Mouse (Mus musculus) left cerebral cortex, adult 2 months (tissue): Measurements from ENCODE around the gene Pdzd3. TPM values are rescaled to one million over a fixed set of nuclear protein-coding genes. Genes with fewer than 3 reads are reported as not detected.

Experiments used
- DNase-seq, 2 experiments: peaks; one replicate each; pipeline ENCODE4 v3.0.0; 2021 to 2022; ENCODE audit warnings: low spot score in 2 of 2, mixed read lengths in 1 of 2; ENCODE audit errors: extremely low spot score in 1 of 2
- H3K27ac ChIP-seq: fragments of 200-600 bp; 2 replicates; pipeline ENCODE4 v1.8.1; 2022
- H3K4me3 ChIP-seq: fragments of 200-600 bp; 2 replicates; pipeline ENCODE4 v1.8.1; 2022
- CTCF ChIP-seq: fragments of 200-600 bp; IDR thresholded peaks from 2 replicates; pipeline ENCODE4 v1.8.1; 2022; ENCODE audit warnings: antibody characterized with exemption, mild to moderate bottlenecking, moderate library complexity
- intact Hi-C: fragments of 180-260 bp; cut with DNase I; formaldehyde crosslinking; loops from one replicate; pipeline ENCODE4 v1.15.1; 2025
- total RNA-seq, 2 experiments: library from RNA; stranded (reverse); gene quantifications; 2 replicates each; pipeline ENCODE4 v1.2.3; 2021

The Pdzd3 gene
- total RNA-seq, 2 experiments from 2014 or later: 0.50 to 1.2 TPM

DNA sequence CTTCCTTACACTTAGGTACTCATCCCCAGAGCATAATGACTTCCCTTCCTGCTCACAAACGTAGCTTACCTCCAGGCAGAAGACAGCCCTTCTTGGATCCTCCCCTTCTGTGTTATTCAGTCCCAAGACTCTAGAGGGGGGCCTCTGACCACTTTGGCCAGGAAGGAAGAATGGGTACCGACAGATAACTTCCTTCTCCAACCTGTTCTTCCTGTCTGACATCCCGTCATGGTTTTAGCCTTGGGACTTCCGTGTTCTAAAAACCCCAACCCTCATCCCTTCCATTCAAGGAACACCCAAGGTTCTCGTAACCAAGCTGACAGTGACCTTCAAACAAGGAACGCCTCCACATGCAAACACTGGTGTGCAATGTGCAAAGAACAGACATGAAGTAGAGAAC is 17.2 kb upstream of the Pdzd3 start, which contains the start of gene Nlrx1:
TSS of gene Nlrx1 (minus strand) at position 168 of the 400 bp plus-strand sequence.
- DNase-seq: no peak
- Histone ChIP-seq H3K27ac (peak within 1 kb of the TSS; percentile 98), H3K4me3 (peak within 1 kb of the TSS; percentile 67)
- intact Hi-C loops: loop anchor here (2.0 kb wide), 1 partner anchor 34 kb away; the partner anchor contains the start of gene Cbl
- no peak for TF ChIP-seq CTCF

- H3K4me3 ChIP-seq: peak overlapping the region; percentile 67
- peak; percentile 80 to 81 for DNase-seq
- TF ChIP-seq CTCF: peak; percentile 74
- intact Hi-C loops: loop anchor here (2.0 kb wide), 1 partner anchor 33 kb away; the partner anchor contains the start of gene Cbl
- peak overlapping the region; percentile 98 for H3K27ac ChIP-seq
Measured at GRCm38 (mm10) chr9:44268027-44268360, 16.7 kb upstream of the Pdzd3 start.

DNA sequence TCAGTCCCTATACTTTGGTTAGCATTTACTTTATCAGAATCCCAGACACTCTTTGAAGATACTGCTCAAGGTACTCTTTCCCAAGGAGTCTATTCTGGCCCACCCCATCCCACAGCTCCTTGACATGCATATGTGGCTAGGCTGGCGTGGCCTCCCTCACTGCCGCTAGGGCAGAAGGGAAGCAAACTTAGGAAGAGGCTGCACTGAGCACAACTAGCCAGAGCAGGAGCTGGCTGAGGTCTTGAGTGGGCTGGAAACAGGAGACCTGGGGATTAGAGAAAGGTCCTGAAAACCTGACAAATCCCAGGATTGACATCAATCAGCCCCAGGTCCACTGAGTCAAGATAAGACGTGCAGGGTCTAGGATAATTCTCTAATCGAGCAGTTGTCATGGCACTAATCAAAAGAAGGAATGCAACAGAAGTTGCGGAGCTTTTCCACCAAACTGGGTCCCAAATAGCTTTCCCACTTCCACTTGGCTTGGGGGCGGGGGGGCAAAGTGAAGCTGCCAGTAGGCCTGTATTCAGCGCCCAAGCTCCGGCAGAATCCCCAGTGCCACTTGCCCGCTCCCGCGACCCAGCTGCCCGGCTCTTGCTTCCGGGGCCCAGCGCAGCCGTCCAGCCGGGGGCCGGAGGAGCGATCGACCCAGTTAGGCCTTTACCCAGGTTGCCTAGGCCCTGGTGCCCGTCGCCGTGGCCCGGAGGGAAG is 16.2 kb upstream of the Pdzd3 start:
- DNase-seq: no peak

DNA sequence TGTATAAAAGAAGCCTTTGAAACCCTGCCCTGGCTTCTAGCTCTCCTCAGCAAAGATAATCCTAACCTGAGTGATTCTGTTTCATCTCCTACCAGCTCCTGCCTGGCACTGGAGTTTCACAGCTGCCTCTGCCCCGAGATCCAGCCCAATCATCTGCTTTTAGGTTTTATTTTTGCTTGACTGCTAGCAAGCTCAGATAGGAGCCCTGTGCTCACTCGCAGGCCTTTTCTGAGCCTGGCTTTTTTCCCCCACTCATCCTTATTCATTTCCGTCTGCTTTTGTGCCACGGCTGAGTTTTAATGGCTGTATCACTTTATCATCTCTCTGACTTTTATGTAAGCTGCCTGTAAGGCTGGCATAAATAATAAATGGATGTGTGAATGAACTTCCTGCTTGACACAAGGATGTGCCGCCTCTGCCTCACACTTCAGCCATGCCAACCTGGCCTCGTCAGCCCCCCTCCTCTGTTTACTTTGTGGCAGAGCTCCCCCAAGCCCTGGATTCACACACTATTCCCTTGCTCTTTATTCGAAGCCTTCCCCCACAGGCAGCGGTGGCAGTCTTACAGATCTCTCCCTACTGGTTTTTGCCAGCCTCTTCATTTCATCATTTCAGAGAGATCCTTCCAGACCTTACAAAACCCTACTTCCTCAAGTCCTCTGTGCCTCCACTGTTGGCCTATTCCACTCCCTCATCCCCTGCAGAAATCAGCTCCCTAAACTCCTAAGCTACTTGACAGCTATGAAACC is 15.4 kb upstream of the Pdzd3 start:
- intact Hi-C loops: loop anchor here (1.0 kb wide), 1 partner anchor 26 kb away; the partner anchor contains the start of gene Ccdc153
- H3K4me3 ChIP-seq: no peak overlapping the region
- TF ChIP-seq CTCF: no peak
- H3K27ac ChIP-seq: peak overlapping the region; percentile 98
- peak; percentile 43 to 50 for DNase-seq

More for the DNA sequence above, 16.2 kb upstream of the Pdzd3 start:
- H3K27ac ChIP-seq: peak overlapping the region; percentile 98
- peak overlapping the region; percentile 67 for H3K4me3 ChIP-seq
- TF ChIP-seq CTCF: peak; percentile 21
- intact Hi-C loops: loop anchor here (1.0 to 2.0 kb wide), 2 partner anchors 27 to 33 kb away; partner anchors contain the start of genes Cbl and Ccdc153

DNA sequence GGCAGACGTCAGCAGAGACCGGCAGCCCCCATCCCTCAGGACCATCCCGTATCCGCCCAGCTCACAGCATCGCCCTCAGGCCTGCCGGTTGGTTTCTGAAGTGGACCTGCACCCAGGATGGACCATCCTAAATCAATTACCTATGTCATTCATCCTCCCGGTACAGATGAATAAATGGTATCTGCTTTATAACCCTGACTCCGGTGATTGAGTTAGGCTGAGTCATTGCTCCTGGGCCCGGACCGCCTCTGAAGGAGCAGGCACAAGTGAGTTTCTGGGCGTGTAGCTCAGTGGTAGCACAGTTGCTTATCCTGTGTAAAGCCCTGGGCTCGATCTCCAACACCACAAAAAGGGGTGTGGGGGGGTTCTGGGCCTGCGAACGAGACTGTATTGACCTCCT is 10.1 kb upstream of the Pdzd3 start:
- no peak overlapping the region for H3K4me3 ChIP-seq
- intact Hi-C loops: no loop called here
- H3K27ac ChIP-seq: no peak overlapping the region
- no peak for TF ChIP-seq CTCF
- no peak for DNase-seq

DNA sequence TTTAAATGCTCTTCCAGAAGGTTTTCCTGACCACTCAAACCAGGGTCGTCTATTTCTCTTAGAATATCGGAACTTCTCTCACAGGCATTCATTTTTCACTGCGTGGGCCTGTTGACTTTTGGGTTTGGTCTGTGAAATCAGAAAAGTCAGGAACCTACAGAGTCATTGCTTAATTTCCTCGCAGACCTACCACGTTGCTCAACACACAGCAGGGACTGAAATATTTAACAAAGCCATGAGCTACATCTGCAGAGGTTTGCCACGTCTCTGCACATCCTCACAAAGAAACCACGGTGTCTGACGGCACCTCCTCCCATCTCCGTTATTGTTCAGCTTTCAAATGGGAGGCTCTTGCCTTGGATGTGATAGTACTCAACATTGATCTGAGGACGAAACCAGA is 7.7 kb upstream of the Pdzd3 start:
- intact Hi-C loops: no loop called here
- H3K27ac ChIP-seq: no peak overlapping the region
- no peak for TF ChIP-seq CTCF
- no peak overlapping the region for H3K4me3 ChIP-seq
- DNase-seq: no peak

- Histone ChIP-seq H3K4me3 (no peak overlapping the region), H3K27ac (no peak overlapping the region)
- intact Hi-C loops: no loop called here
- no peak for TF ChIP-seq CTCF
- no peak for DNase-seq
Measured at GRCm38 (mm10) chr9:44256213-44256612, 4.9 kb upstream of the Pdzd3 start.

DNA sequence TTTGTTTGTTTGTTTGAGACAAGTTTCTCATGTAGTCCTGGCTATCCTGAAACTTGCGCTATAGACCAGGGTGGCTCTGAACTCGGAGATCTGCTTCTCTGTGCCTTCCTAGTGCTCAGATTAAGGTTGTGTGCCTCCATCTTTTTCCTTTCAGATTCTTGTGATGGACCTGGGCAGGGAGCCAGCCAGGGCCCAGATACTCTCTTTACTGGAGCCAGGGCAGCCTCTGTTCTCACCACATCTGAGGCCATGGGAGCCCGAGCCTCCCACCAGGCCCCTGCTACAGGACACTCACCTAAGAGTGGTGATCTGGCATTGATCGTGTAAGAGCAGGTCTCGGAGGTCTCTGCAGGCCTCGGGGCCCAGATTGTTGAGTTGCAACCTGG is 3.9 kb upstream of the Pdzd3 start:
- no peak overlapping the region for H3K4me3 ChIP-seq
- no peak for DNase-seq
- no peak for TF ChIP-seq CTCF
- intact Hi-C loops: no loop called here
- H3K27ac ChIP-seq: no peak overlapping the region

DNA sequence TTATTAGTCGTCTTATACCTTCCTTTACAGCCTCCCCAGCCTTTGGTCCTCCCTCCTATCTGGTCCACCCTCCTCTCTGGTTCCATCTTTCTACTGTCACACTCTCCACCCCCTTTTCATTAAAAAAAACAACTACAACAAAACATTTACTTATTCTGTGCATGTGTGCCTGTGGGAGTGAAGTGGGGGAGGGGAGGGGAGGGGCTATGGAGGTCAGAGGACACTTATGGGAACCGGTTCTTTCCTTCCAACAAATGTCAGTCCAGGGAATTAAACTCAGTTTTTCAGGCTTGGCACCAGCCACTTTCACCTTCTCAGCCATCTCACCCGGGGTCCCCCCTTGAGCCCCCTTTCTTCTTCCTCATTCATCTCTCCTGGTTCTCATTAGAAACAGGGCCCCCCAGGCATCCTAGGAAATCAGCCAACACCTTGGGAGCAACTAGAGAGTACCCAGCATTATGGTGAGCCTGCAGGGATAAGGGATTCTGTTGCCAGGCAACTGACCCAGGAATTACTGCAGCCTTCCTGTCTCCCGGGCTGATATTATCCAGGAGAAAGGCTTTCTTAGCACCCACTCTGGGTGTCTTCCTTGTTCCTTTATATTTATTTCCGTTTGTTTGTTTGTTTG is 3.4 kb upstream of the Pdzd3 start:
- no peak overlapping the region for H3K4me3 ChIP-seq
- H3K27ac ChIP-seq: no peak overlapping the region
- TF ChIP-seq CTCF: no peak
- intact Hi-C loops: no loop called here
- peak in 1 of 2 experiments; percentile 21 for DNase-seq

- Histone ChIP-seq H3K27ac (no peak overlapping the region), H3K4me3 (no peak overlapping the region)
- DNase-seq: no peak
- no peak for TF ChIP-seq CTCF
- intact Hi-C loops: no loop called here
Measured at GRCm38 (mm10) chr9:44253441-44253840, 2.2 kb upstream of the Pdzd3 start.

DNA sequence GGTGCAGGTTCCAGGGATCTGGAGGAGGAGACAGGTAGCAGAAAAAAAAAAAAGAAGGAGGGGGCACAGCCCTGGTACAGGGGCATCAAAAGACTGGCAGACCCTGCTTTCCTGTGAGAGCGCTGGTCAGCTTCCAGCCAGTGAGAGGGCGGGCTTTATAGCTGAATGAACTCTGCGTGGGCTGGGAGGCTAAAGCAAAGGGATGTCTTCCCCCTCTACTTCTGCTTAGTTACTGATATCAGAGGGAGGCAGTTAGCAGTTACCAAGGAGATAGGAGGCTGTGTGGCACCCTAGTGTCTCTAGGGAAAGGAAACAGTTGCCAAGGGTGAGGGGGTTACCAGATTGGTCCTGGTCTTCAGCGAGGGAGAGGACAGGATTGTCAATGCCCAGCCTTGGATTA is 826 bp downstream of the Pdzd3 start:
- Histone ChIP-seq H3K27ac (no peak overlapping the region), H3K4me3 (no peak overlapping the region)
- intact Hi-C loops: no loop called here
- peak in 1 of 2 experiments; percentile 38 for DNase-seq
- no peak for TF ChIP-seq CTCF
